Mouse (Mus musculus) embryonic facial prominence, embryonic 14.5 days (tissue): ENCODE results near the gene Cxcr2. TPM values are rescaled to one million over a fixed set of nuclear protein-coding genes. Genes with fewer than 3 reads are reported as not detected.

Source experiments
- ATAC-seq: fragments of 200-750 bp; cut with Nextera tagmentation; 2 replicates; pipeline ENCODE4 v1.8.0; 2017; ENCODE audit warnings: low read depth, moderate number of reproducible peaks, moderate TSS enrichment
- DNase-seq: peaks from one replicate; pipeline ENCODE4 v3.0.0-alpha.2; 2015; ENCODE audit warnings: low spot score
- H3K27ac ChIP-seq: fragments of 300-500 bp; sonication (generic); replicated peaks from 2 replicates; pipeline ENCODE4 v1.5.1; 2014; ENCODE audit warnings: low read depth, mild to moderate bottlenecking, low read length, moderate library complexity
- H3K27me3 ChIP-seq: fragments of 300-500 bp; sonication (generic); replicated peaks from 2 replicates; pipeline ENCODE4 v1.6.1; 2014; ENCODE audit warnings: low read length; ENCODE audit not compliant: control insufficient read depth, insufficient read depth
- H3K36me3 ChIP-seq: fragments of 300-500 bp; sonication (generic); 2 replicates; pipeline ENCODE4 v1.6.1; 2014; ENCODE audit warnings: low read length, mixed read lengths; ENCODE audit not compliant: control insufficient read depth, insufficient read depth
- H3K4me1 ChIP-seq: fragments of 300-500 bp; sonication (generic); 2 replicates; pipeline ENCODE4 v1.6.1; 2014; ENCODE audit warnings: antibody characterized with exemption, low read length; ENCODE audit not compliant: control insufficient read depth, insufficient read depth
- H3K4me2 ChIP-seq: fragments of 300-500 bp; sonication (generic); 2 replicates; pipeline ENCODE4 v1.6.1; 2014; ENCODE audit warnings: low read depth, mild to moderate bottlenecking, low read length, moderate library complexity, mixed read lengths
- H3K4me3 ChIP-seq: fragments of 300-500 bp; sonication (generic); 2 replicates; pipeline ENCODE4 v1.5.1; 2014; ENCODE audit warnings: low read depth, mild to moderate bottlenecking, low read length
- H3K9ac ChIP-seq: fragments of 300-500 bp; sonication (generic); 2 replicates; pipeline ENCODE4 v1.6.1; 2014; ENCODE audit warnings: low read depth, mild to moderate bottlenecking, low read length, moderate library complexity, mixed read lengths
- H3K9me3 ChIP-seq: fragments of 300-500 bp; sonication (generic); 2 replicates; pipeline ENCODE4 v1.6.1; 2016; ENCODE audit warnings: low read length; ENCODE audit not compliant: control insufficient read depth
- WGBS: fragments of 180-500 bp; shearing (Covaris S2); extraction: QIAGEN DNeasy Blood & Tissue Kit; methylation state at CpG from one replicate; pipeline ENCODE4 v1.1.7; 2014; 5-methylcytosine and 5-hydroxymethylcytosine counted together
- polyA plus RNA-seq: library from polyadenylated mRNA; unstranded; fragments of >200 nt; fragmentation: Nextera tagmentation; extraction: Ambion mirVana; gene quantifications from 2 replicates; pipeline ENCODE4 v1.2.1, GENCODE M21; 2014

Gene Cxcr2
- polyA plus RNA-seq, 1 experiment from 2014 or later = 0.11 TPM

- WGBS = 91% methylated on average over 6 of the region's 6 CpGs
- no peak overlapping the region for H3K4me2 ChIP-seq
- H3K9ac ChIP-seq = no peak overlapping the region
- no peaks in the 10 kb centered on the region for H3K4me1 ChIP-seq
- H3K9me3 ChIP-seq = no peaks in the 10 kb centered on the region
- ATAC-seq (no peak), DNase-seq (no peak)
- H3K36me3 ChIP-seq = no peaks in the 10 kb centered on the region
- H3K27me3 ChIP-seq = no peaks in the 10 kb centered on the region
- H3K4me3 ChIP-seq = no peak overlapping the region
- no peak overlapping the region for H3K27ac ChIP-seq
Measured at GRCm38 (mm10) chr1:74117876-74118275, 35.9 kb upstream of the Cxcr2 start.

- ATAC-seq (no peak), DNase-seq (peak; percentile 51)
- WGBS = 92% methylated on average over 1 of the region's 1 CpGs
- Histone ChIP-seq H3K4me3 (no peak overlapping the region), H3K36me3 (no peaks in the 10 kb centered on the region), H3K9ac (no peak overlapping the region), H3K27ac (no peak overlapping the region), H3K4me2 (no peak overlapping the region), H3K27me3 (0 out of 2 replicates have a peak, but pooled peaks cover 4% of the 10 kb centered on the region), H3K4me1 (no peaks in the 10 kb centered on the region), H3K9me3 (no peaks in the 10 kb centered on the region)
Measured at GRCm38 (mm10) chr1:74119115-74119514, 34.7 kb upstream of the Cxcr2 start.

- WGBS = 84% methylated on average over 7 of the region's 7 CpGs
Measured at GRCm38 (mm10) chr1:74121138-74121537, 32.7 kb upstream of the Cxcr2 start.

GRCm38 (mm10) chr1:74121821-74122576 is 31.8 kb upstream of the Cxcr2 start:
- H3K36me3 ChIP-seq = no peaks in the 10 kb centered on the region
- H3K9me3 ChIP-seq = no peaks in the 10 kb centered on the region
- ATAC-seq = peak; percentile 7; the same call in 1 of the 2 replicates
- peak overlapping the region; percentile 23; the same call in 1 of the 2 replicates for H3K9ac ChIP-seq
- WGBS = 45% methylated on average over 9 of the region's 9 CpGs
- H3K27me3 ChIP-seq = 0 out of 2 replicates have a peak, but pooled peaks cover 6% of the 10 kb centered on the region
- no peaks in the 10 kb centered on the region for H3K4me1 ChIP-seq
- peak; percentile 70 for DNase-seq
- no peak overlapping the region for H3K4me2 ChIP-seq
- no peak overlapping the region for H3K4me3 ChIP-seq
- H3K27ac ChIP-seq = no peak overlapping the region

More at GRCm38 (mm10) chr1:74121138-74121537, 32.7 kb upstream of the Cxcr2 start:
- H3K9me3 ChIP-seq = no peaks in the 10 kb centered on the region
- H3K9ac ChIP-seq = no peak overlapping the region
- H3K27ac ChIP-seq = no peak overlapping the region
- no peaks in the 10 kb centered on the region for H3K4me1 ChIP-seq
- H3K4me2 ChIP-seq = no peak overlapping the region
- no peaks in the 10 kb centered on the region for H3K36me3 ChIP-seq
- 0 out of 2 replicates have a peak, but pooled peaks cover 6% of the 10 kb centered on the region for H3K27me3 ChIP-seq
- ATAC-seq (no peak), DNase-seq (no peak)
- no peak overlapping the region for H3K4me3 ChIP-seq

GRCm38 (mm10) chr1:74123215-74123614 is 30.6 kb upstream of the Cxcr2 start:
- 0 out of 2 replicates have a peak, but pooled peaks cover 6% of the 10 kb centered on the region for H3K27me3 ChIP-seq
- H3K9ac ChIP-seq = peak overlapping the region; percentile 2; the same call in 1 of the 2 replicates
- H3K9me3 ChIP-seq = no peaks in the 10 kb centered on the region
- WGBS = 65% methylated on average over 8 of the region's 8 CpGs
- peak overlapping the region; percentile 88; the same call in 1 of the 2 replicates for H3K4me2 ChIP-seq
- H3K27ac ChIP-seq = no peak overlapping the region
- H3K4me1 ChIP-seq = no peaks in the 10 kb centered on the region
- H3K4me3 ChIP-seq = no peak overlapping the region
- no peaks in the 10 kb centered on the region for H3K36me3 ChIP-seq
- DNase-seq = no peak
- no peak for ATAC-seq

GRCm38 (mm10) chr1:74124021-74124981 is 29.5 kb upstream of the Cxcr2 start, which contains the start of gene Tns1:
Gene Tns1 (minus strand): TSS chr1:74124449.
- 1% methylated on average over 42 of the region's 84 CpGs for WGBS
- Histone ChIP-seq H3K27ac (no peak within 1 kb of the TSS), H3K27me3 (0 out of 2 replicates have a peak, but pooled peaks cover 6% of the 10 kb centered on the region), H3K36me3 (no peaks in the 10 kb centered on the region), H3K4me3 (peak within 1 kb of the TSS; percentile 49), H3K9me3 (no peaks in the 10 kb centered on the region), H3K4me1 (no peaks in the 10 kb centered on the region), H3K9ac (peak within 1 kb of the TSS; percentile 72), H3K4me2 (peak within 1 kb of the TSS; percentile 88)
- DNase-seq = peak; percentile 62
- ATAC-seq = peak; percentile 76

- Histone ChIP-seq H3K27me3 (0 out of 2 replicates have a peak, but pooled peaks cover 6% of the 10 kb centered on the region), H3K4me3 (peak within 1 kb of the TSS; percentile 49)
- peak; percentile 59 for ATAC-seq
Measured at GRCm38 (mm10) chr1:74124991-74125552, 28.7 kb upstream of the Cxcr2 start, which contains the start of gene Rufy4. Gene Rufy4 (plus strand): TSS chr1:74125541.

More at GRCm38 (mm10) chr1:74124991-74125552, 28.7 kb upstream of the Cxcr2 start, which contains the start of gene Rufy4:
- peak within 1 kb of the TSS; percentile 72 for H3K9ac ChIP-seq
- DNase-seq = peak; percentile 88
- no peaks in the 10 kb centered on the region for H3K4me1 ChIP-seq
- no peak within 1 kb of the TSS for H3K27ac ChIP-seq
- WGBS = 0% methylated on average over 12 of the region's 12 CpGs
- H3K9me3 ChIP-seq = no peaks in the 10 kb centered on the region
- H3K36me3 ChIP-seq = no peaks in the 10 kb centered on the region
- H3K4me2 ChIP-seq = peak within 1 kb of the TSS; percentile 88
